Mouse (Mus musculus): ENCODE data around the gene Ccdc87. TPM values are rescaled to one million over a fixed set of nuclear protein-coding genes. Genes with fewer than 3 reads are reported as not detected.

Gene Ccdc87
- total and polyA plus RNA-seq, 3 experiments = not detected

DNA sequence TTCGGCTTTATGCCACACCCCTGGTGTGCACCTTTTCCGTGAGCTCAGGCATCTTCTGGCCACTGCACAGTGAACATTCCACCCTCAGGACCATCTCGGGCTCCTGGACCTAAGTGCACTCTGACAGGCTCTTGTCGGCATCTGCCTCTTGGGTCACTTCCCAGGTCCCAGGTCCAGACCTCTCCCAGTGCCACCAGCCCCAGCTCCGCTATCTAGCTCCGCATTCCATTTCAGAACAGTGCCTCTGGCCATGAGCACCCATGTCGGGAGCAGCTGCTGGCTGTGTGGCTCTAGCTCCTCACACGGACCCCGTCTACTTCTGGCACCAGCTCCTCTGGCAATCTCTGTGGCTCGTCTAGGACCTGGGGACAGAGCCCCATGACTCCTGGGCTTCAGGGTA is 50.6 kb downstream of the Ccdc87 start:
- in situ Hi-C loops (cut with MboI; ENCODE audit: low pct_ligation_motif_present, low pct_unique_long_range_greater_than_20kb, low sequenced_read_pairs) = no loop called here
- Histone ChIP-seq H3K36me3 (replicated peaks in 1 of 2; ENCODE audit: control insufficient read depth in 1 of 2, insufficient read depth in 1 of 2, low read length in 1 of 2) (peaks cover 0 to 54% of the 10 kb centered on the region in 2 experiments), H3K4me2 (ENCODE audit: insufficient read depth, low read depth, poor library complexity, severe bottlenecking) (no peak overlapping the region), H3K4me1 (ENCODE audit: control insufficient read depth in 1 of 2, insufficient read depth in 2 of 2) (no peaks in the 10 kb centered on the region), H3K79me2 (replicated peaks; ENCODE audit: control insufficient read depth, extremely low read depth, insufficient read depth, poor library complexity, severe bottlenecking) (no peaks in the 10 kb centered on the region), H3K27ac (ENCODE audit: insufficient read depth, low read depth) (no peak overlapping the region), H3K9me3 (replicated peaks; ENCODE audit: low read length) (no peaks in the 10 kb centered on the region), H3K27me3 (replicated peaks) (no peaks in the 10 kb centered on the region), H3K9ac (ENCODE audit: insufficient read depth, low read depth) (no peak overlapping the region), H3K4me3 (replicated peaks in 1 of 3; ENCODE audit: low read depth in 2 of 3, low read length in 2 of 3, poor library complexity in 1 of 3) (no peak overlapping the region)
- dilution Hi-C loops (cut with MboI; ENCODE audit: extremely low pct_ligation_motif_present, extremely low pct_unique_long_range_greater_than_20kb, low sequenced_read_pairs) = no loop called here
- DNase-seq (ENCODE audit: extremely low read depth) = no peak
- TF ChIP-seq PAX5 (IDR thresholded peaks at IDR 0.05; ENCODE audit: low read length) (no peak), CHD2 (IDR thresholded peaks at IDR 0.05; ENCODE audit: low read length) (no peak), NRF1 (IDR thresholded peaks at IDR 0.05; ENCODE audit: low read depth, low read length) (no peak), KAT2A (IDR thresholded peaks at IDR 0.05; ENCODE audit: insufficient replicate concordance, low read length) (no peak), JUND (conservative IDR thresholded peaks at IDR 0.05; ENCODE audit: low read depth, low read length) (no peak), USF2 (conservative IDR thresholded peaks at IDR 0.05; ENCODE audit: low read depth, low read length) (no peak), ETS1 (conservative IDR thresholded peaks at IDR 0.05; ENCODE audit: low read depth, low read length) (no peak), TCF12 (IDR thresholded peaks at IDR 0.05; ENCODE audit: low read depth, low read length) (no peak), ZC3H11A (IDR thresholded peaks at IDR 0.05; ENCODE audit: low read depth, low read length) (no peak), ZMIZ1 (IDR thresholded peaks at IDR 0.05; ENCODE audit: low read depth, low read length) (no peak)

DNA sequence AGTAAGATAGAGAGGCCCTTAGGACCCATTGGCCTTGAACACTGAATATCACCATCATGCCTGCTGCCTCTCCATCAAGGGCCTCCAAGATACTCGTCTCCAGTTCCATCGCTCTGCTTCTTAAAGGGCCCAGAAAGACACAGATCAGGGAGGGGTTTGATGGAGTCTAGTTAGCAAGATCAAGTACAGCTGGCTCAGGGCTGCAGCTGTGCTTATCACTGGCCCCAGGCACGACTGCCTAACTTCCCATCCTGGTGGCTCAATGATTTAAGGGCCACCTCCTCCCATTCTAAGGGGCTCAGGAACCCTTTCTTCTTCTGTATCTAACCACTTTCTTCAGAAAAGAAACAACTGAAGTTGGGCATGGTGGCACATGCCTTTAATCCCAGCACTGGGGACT is 52.6 kb downstream of the Ccdc87 start:
- no peak overlapping the region for H3K9ac ChIP-seq (ENCODE audit: insufficient read depth, low read depth)

More for the DNA sequence above, 52.6 kb downstream of the Ccdc87 start:
- no peak overlapping the region for H3K4me3 ChIP-seq (replicated peaks in 1 of 3; ENCODE audit: low read depth in 2 of 3, low read length in 2 of 3, poor library complexity in 1 of 3)
- no peak overlapping the region for H3K4me2 ChIP-seq (ENCODE audit: insufficient read depth, low read depth, poor library complexity, severe bottlenecking)
- H3K79me2 ChIP-seq (replicated peaks; ENCODE audit: control insufficient read depth, extremely low read depth, insufficient read depth, poor library complexity, severe bottlenecking) = no peaks in the 10 kb centered on the region
- H3K9me3 ChIP-seq (replicated peaks; ENCODE audit: low read length) = no peaks in the 10 kb centered on the region
- H3K4me1 ChIP-seq (ENCODE audit: control insufficient read depth in 1 of 2, insufficient read depth in 2 of 2) = no peaks in the 10 kb centered on the region
- H3K36me3 ChIP-seq (replicated peaks in 1 of 2; ENCODE audit: control insufficient read depth in 1 of 2, insufficient read depth in 1 of 2, low read length in 1 of 2) = peaks cover 0 to 49% of the 10 kb centered on the region in 2 experiments
- in situ Hi-C loops (cut with MboI; ENCODE audit: low pct_ligation_motif_present, low pct_unique_long_range_greater_than_20kb, low sequenced_read_pairs) = no loop called here
- dilution Hi-C loops (cut with MboI; ENCODE audit: extremely low pct_ligation_motif_present, extremely low pct_unique_long_range_greater_than_20kb, low sequenced_read_pairs) = no loop called here
- TF ChIP-seq MAFK (IDR thresholded peaks at IDR 0.05; ENCODE audit: insufficient replicate concordance, low read length) (no peak), ZMIZ1 (IDR thresholded peaks at IDR 0.05; ENCODE audit: low read depth, low read length) (no peak), POLR2AphosphoS2 (IDR thresholded peaks at IDR 0.05; ENCODE audit: low read depth, low read length) (no peak), USF1 (IDR thresholded peaks at IDR 0.05; ENCODE audit: low read depth, low read length) (no peak), RCOR1 (conservative IDR thresholded peaks at IDR 0.05; ENCODE audit: low read depth, low read length) (no peak), EP300 (IDR thresholded peaks at IDR 0.05; ENCODE audit: low read length) (no peak), ELF1 (IDR thresholded peaks at IDR 0.05; ENCODE audit: low read depth, low read length) (no peak), IRF4 (IDR thresholded peaks at IDR 0.05; ENCODE audit: low read depth, low read length) (no peak), CHD1 (IDR thresholded peaks at IDR 0.05; ENCODE audit: low read depth, low read length) (no peak), NRF1 (IDR thresholded peaks at IDR 0.05; ENCODE audit: low read depth, low read length) (no peak), ZC3H11A (IDR thresholded peaks at IDR 0.05; ENCODE audit: low read depth, low read length) (no peak), TBP (conservative IDR thresholded peaks at IDR 0.05; ENCODE audit: low read depth, low read length) (no peak), BHLHE40 (IDR thresholded peaks at IDR 0.05; ENCODE audit: low read depth, low read length) (no peak), CHD2 (IDR thresholded peaks at IDR 0.05; ENCODE audit: low read length) (no peak), JUN (IDR thresholded peaks at IDR 0.05; ENCODE audit: insufficient read depth, low read depth, low read length) (no peak)
- no peak for DNase-seq (ENCODE audit: extremely low read depth)
- H3K27me3 ChIP-seq (replicated peaks) = no peaks in the 10 kb centered on the region
- no peak overlapping the region for H3K27ac ChIP-seq (ENCODE audit: insufficient read depth, low read depth)

Other genes with a start within 250 kb of the Ccdc87 start
Only the 20 nearest of the 25 such genes appear.
- 0.38 and 0.67 TPM in 2 replicates for gene Gm960, start 140.7 kb upstream of the Ccdc87 start, total RNA-seq (2012; rRNA removed)
- not detected in 2 replicates for gene Gm960, start 140.7 kb upstream of the Ccdc87 start, total RNA-seq (2014; rRNA removed)
- gene Gm960, start 140.7 kb upstream of the Ccdc87 start, polyA plus RNA-seq (2012; ENCODE audit: insufficient read length, low read depth) = not detected in 2 replicates
- 2.3 and 2.7 TPM in 2 replicates for gene Sptbn2, start 128.2 kb upstream of the Ccdc87 start, total RNA-seq (2012; rRNA removed)
- gene Sptbn2, start 128.2 kb upstream of the Ccdc87 start, total RNA-seq (2014; rRNA removed) = 0.08 and 0.15 TPM in 2 replicates
- gene Sptbn2, start 128.2 kb upstream of the Ccdc87 start, polyA plus RNA-seq (2012; ENCODE audit: insufficient read length, low read depth) = 0.24 and 0.72 TPM in 2 replicates
- 7.0 and 8.4 TPM in 2 replicates for gene Rbm4b, start 82.9 kb upstream of the Ccdc87 start, total RNA-seq (2012; rRNA removed)
- 11.1 and 11.4 TPM in 2 replicates for gene Rbm4b, start 82.9 kb upstream of the Ccdc87 start, total RNA-seq (2014; rRNA removed)
- 10.6 and 13.8 TPM in 2 replicates for gene Rbm4b, start 82.9 kb upstream of the Ccdc87 start, polyA plus RNA-seq (2012; ENCODE audit: insufficient read length, low read depth)
- gene Rbm4, start 45.5 kb upstream of the Ccdc87 start, total RNA-seq (2012; rRNA removed) = 73.2 and 77.0 TPM in 2 replicates
- gene Rbm4, start 45.5 kb upstream of the Ccdc87 start, total RNA-seq (2014; rRNA removed) = 63.0 and 68.3 TPM in 2 replicates
- gene Rbm4, start 45.5 kb upstream of the Ccdc87 start, polyA plus RNA-seq (2012; ENCODE audit: insufficient read length, low read depth) = 47.3 and 55.7 TPM in 2 replicates
- gene Gm21992, start 27.8 kb upstream of the Ccdc87 start, total RNA-seq (2012; rRNA removed) = 15.2 and 17.0 TPM in 2 replicates
- gene Gm21992, start 27.8 kb upstream of the Ccdc87 start, total RNA-seq (2014; rRNA removed) = 3.9 and 5.5 TPM in 2 replicates
- gene Gm21992, start 27.8 kb upstream of the Ccdc87 start, polyA plus RNA-seq (2012; ENCODE audit: insufficient read length, low read depth) = 37.5 and 44.3 TPM in 2 replicates
- 39.0 and 47.1 TPM in 2 replicates for gene Rbm14, start 27.7 kb upstream of the Ccdc87 start, total RNA-seq (2012; rRNA removed)
- gene Rbm14, start 27.7 kb upstream of the Ccdc87 start, total RNA-seq (2014; rRNA removed) = 18.2 and 19.1 TPM in 2 replicates
- gene Rbm14, start 27.7 kb upstream of the Ccdc87 start, polyA plus RNA-seq (2012; ENCODE audit: insufficient read length, low read depth) = 51.8 and 59.1 TPM in 2 replicates
- 42.1 and 42.6 TPM in 2 replicates for gene Ccs, start within 50 bp of the Ccdc87 start, total RNA-seq (2012; rRNA removed)
- 25.6 and 30.7 TPM in 2 replicates for gene Ccs, start within 50 bp of the Ccdc87 start, total RNA-seq (2014; rRNA removed)
- gene Ccs, start within 50 bp of the Ccdc87 start, polyA plus RNA-seq (2012; ENCODE audit: insufficient read length, low read depth) = 32.0 and 39.1 TPM in 2 replicates
- not detected in 2 replicates for gene Ctsf, start 15.8 kb downstream of the Ccdc87 start, total RNA-seq (2012; rRNA removed)
- not detected in 2 replicates for gene Ctsf, start 15.8 kb downstream of the Ccdc87 start, total RNA-seq (2014; rRNA removed)
- gene Ctsf, start 15.8 kb downstream of the Ccdc87 start, polyA plus RNA-seq (2012; ENCODE audit: insufficient read length, low read depth) = not detected in 2 replicates
- gene Actn3, start 38.5 kb downstream of the Ccdc87 start, total RNA-seq (2012; rRNA removed) = 0.34 and 0.67 TPM in 2 replicates
- 0.32 TPM in 1 of 2 replicates, not detected in the other for gene Actn3, start 38.5 kb downstream of the Ccdc87 start, total RNA-seq (2014; rRNA removed)
- 0.37 and 0.41 TPM in 2 replicates for gene Actn3, start 38.5 kb downstream of the Ccdc87 start, polyA plus RNA-seq (2012; ENCODE audit: insufficient read length, low read depth)
- 8.0 and 8.4 TPM in 2 replicates for gene Zdhhc24, start 39.3 kb downstream of the Ccdc87 start, total RNA-seq (2012; rRNA removed)
- gene Zdhhc24, start 39.3 kb downstream of the Ccdc87 start, total RNA-seq (2014; rRNA removed) = 4.5 and 5.0 TPM in 2 replicates
- 4.7 and 5.0 TPM in 2 replicates for gene Zdhhc24, start 39.3 kb downstream of the Ccdc87 start, polyA plus RNA-seq (2012; ENCODE audit: insufficient read length, low read depth)
- gene Bbs1, start 67.3 kb downstream of the Ccdc87 start, total RNA-seq (2012; rRNA removed) = 2.7 and 3.0 TPM in 2 replicates
- gene Bbs1, start 67.3 kb downstream of the Ccdc87 start, total RNA-seq (2014; rRNA removed) = 2.0 and 3.1 TPM in 2 replicates
- 2.1 and 2.8 TPM in 2 replicates for gene Bbs1, start 67.3 kb downstream of the Ccdc87 start, polyA plus RNA-seq (2012; ENCODE audit: insufficient read length, low read depth)
- gene Dpp3, start 88.9 kb downstream of the Ccdc87 start, total RNA-seq (2012; rRNA removed) = 89.7 and 109 TPM in 2 replicates
- 74.0 and 79.6 TPM in 2 replicates for gene Dpp3, start 88.9 kb downstream of the Ccdc87 start, total RNA-seq (2014; rRNA removed)
- gene Dpp3, start 88.9 kb downstream of the Ccdc87 start, polyA plus RNA-seq (2012; ENCODE audit: insufficient read length, low read depth) = 97.3 and 100.0 TPM in 2 replicates
- gene Peli3, start 103.8 kb downstream of the Ccdc87 start, total RNA-seq (2012; rRNA removed) = 0.42 TPM in 1 of 2 replicates, not detected in the other
- 0.07 TPM in 1 of 2 replicates, not detected in the other for gene Peli3, start 103.8 kb downstream of the Ccdc87 start, total RNA-seq (2014; rRNA removed)
- not detected in 2 replicates for gene Peli3, start 103.8 kb downstream of the Ccdc87 start, polyA plus RNA-seq (2012; ENCODE audit: insufficient read length, low read depth)
- 74.0 and 100 TPM in 2 replicates for gene Mrpl11, start 122.8 kb downstream of the Ccdc87 start, total RNA-seq (2012; rRNA removed)
- gene Mrpl11, start 122.8 kb downstream of the Ccdc87 start, total RNA-seq (2014; rRNA removed) = 160 and 171 TPM in 2 replicates
- gene Mrpl11, start 122.8 kb downstream of the Ccdc87 start, polyA plus RNA-seq (2012; ENCODE audit: insufficient read length, low read depth) = 101 and 102 TPM in 2 replicates
- not detected in 2 replicates for gene Npas4, start 150.9 kb downstream of the Ccdc87 start, total RNA-seq (2012; rRNA removed)
- not detected in 2 replicates for gene Npas4, start 150.9 kb downstream of the Ccdc87 start, total RNA-seq (2014; rRNA removed)
- not detected in 2 replicates for gene Npas4, start 150.9 kb downstream of the Ccdc87 start, polyA plus RNA-seq (2012; ENCODE audit: insufficient read length, low read depth)
- gene Slc29a2, start 184.5 kb downstream of the Ccdc87 start, total RNA-seq (2012; rRNA removed) = 4.2 and 6.7 TPM in 2 replicates
- 0.96 and 2.1 TPM in 2 replicates for gene Slc29a2, start 184.5 kb downstream of the Ccdc87 start, total RNA-seq (2014; rRNA removed)
- gene Slc29a2, start 184.5 kb downstream of the Ccdc87 start, polyA plus RNA-seq (2012; ENCODE audit: insufficient read length, low read depth) = 5.6 and 6.6 TPM in 2 replicates
- 9.8 and 12.1 TPM in 2 replicates for gene B4gat1, start 199.5 kb downstream of the Ccdc87 start, total RNA-seq (2012; rRNA removed)
- gene B4gat1, start 199.5 kb downstream of the Ccdc87 start, total RNA-seq (2014; rRNA removed) = 6.9 and 7.7 TPM in 2 replicates
- gene B4gat1, start 199.5 kb downstream of the Ccdc87 start, polyA plus RNA-seq (2012; ENCODE audit: insufficient read length, low read depth) = 5.2 and 5.6 TPM in 2 replicates
- gene AC124502.3, start 199.5 kb downstream of the Ccdc87 start, total RNA-seq (2012; rRNA removed) = 1.3 and 2.1 TPM in 2 replicates
- 0.15 and 0.22 TPM in 2 replicates for gene AC124502.3, start 199.5 kb downstream of the Ccdc87 start, total RNA-seq (2014; rRNA removed)
- gene AC124502.3, start 199.5 kb downstream of the Ccdc87 start, polyA plus RNA-seq (2012; ENCODE audit: insufficient read length, low read depth) = 0.29 TPM in 1 of 2 replicates, not detected in the other
- 22.8 and 24.6 TPM in 2 replicates for gene Brms1, start 202.0 kb downstream of the Ccdc87 start, total RNA-seq (2012; rRNA removed)
- gene Brms1, start 202.0 kb downstream of the Ccdc87 start, total RNA-seq (2014; rRNA removed) = 30.0 and 36.3 TPM in 2 replicates
- gene Brms1, start 202.0 kb downstream of the Ccdc87 start, polyA plus RNA-seq (2012; ENCODE audit: insufficient read length, low read depth) = 50.9 and 63.7 TPM in 2 replicates
- gene Rin1, start 211.1 kb downstream of the Ccdc87 start, total RNA-seq (2012; rRNA removed) = 0.47 and 0.92 TPM in 2 replicates
- 0.13 and 0.30 TPM in 2 replicates for gene Rin1, start 211.1 kb downstream of the Ccdc87 start, total RNA-seq (2014; rRNA removed)
- gene Rin1, start 211.1 kb downstream of the Ccdc87 start, polyA plus RNA-seq (2012; ENCODE audit: insufficient read length, low read depth) = 0.74 and 0.89 TPM in 2 replicates

All from CH12.LX (cell line).